Mouse (Mus musculus) olfactory bulb, adult 2 months (tissue): ENCODE measurements around the gene Gm49373.

Experiments used
- CTCF ChIP-seq: fragments of 200-500 bp; IDR thresholded peaks from 2 replicates; pipeline ENCODE4 v1.5.1; 2012; ENCODE audit warnings: low read depth, mild to moderate bottlenecking, low read length, moderate library complexity; ENCODE audit not compliant: insufficient read depth
- POLR2A ChIP-seq: fragments of 200-500 bp; IDR thresholded peaks from 2 replicates; pipeline ENCODE4 v1.6.1; 2012; ENCODE audit warnings: mild to moderate bottlenecking, low read depth, low read length, moderate library complexity; ENCODE audit not compliant: insufficient read depth

DNA sequence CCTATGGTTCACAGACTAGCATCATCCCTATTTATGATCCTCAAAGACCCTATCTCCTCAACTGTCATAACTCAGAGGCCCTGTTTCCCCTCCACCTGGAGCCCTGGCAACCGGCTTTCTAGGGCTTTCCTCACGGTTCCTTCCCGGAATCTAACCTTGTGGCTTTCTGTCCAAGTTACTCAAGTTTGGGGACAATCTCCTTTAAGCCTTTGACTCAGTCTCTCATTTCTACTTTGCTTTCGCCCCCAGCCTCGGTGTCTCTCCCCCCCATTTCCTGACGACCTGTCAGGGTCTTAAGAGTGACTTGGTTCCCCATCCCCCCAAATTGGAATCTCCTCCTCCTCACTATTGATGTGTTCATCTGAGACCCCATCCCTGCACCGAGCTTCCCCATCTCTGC, 40.4 kb downstream of the Gm49373 start:
- TF ChIP-seq POLR2A (no peak), CTCF (no peak)
